Mouse (Mus musculus): Measurements from ENCODE around the gene Zfp366. TPM values are rescaled to one million over a fixed set of nuclear protein-coding genes. Genes with fewer than 3 reads are reported as not detected.

Zfp366 gene
- 0.55 and 0.79 TPM in 2 replicates for polyA plus RNA-seq (2012; rRNA removed; ENCODE audit: low replicate concordance)

DNA sequence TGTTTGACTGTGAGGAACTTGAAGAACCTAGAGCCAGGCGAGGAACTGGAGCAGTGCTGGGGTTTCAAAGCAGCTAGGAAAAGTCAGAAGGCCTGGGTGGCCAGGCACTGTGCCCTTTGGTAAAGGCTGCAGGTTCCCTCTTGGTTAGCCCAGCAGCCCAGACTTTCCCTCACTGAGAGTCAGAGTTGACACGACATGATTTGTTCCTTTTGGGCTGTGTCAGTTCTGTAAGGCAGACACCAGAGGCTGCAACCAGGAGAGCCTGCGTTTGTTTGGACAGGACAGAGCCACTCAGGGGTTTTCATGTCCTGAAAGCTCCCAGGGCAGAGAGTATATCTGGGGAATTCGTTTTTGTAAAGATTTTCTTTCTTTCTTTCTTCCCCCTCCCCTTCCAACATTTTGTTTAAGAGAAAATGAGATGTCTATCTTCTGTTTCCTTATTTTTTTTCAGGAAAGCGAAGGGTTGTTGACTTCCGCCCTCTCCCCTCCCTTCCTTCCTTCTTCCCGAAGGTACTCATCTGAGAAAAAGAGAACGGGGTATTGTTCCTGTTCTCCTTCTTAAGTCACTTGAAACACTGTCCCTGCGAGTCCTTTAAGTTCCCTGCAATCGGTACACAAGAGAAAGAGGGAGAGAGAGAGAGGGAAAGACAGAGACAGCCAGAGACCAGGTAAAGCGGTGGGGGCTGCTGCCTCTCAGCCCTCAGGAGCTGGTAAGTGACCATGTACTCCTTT lies at the start of gene Zfp366:
Zfp366 (plus strand) TSS at position 669 of the 732 bp plus-strand sequence.

Other genes with a start within 250 kb of the Zfp366 start
- not detected in 2 replicates for gene 1700024P04Rik, start 200.3 kb upstream of the Zfp366 start, polyA plus RNA-seq (2012; rRNA removed; ENCODE audit: low replicate concordance)
- gene Ptcd2, start 159.9 kb downstream of the Zfp366 start, polyA plus RNA-seq (2012; rRNA removed; ENCODE audit: low replicate concordance) = 10.3 and 11.3 TPM in 2 replicates
- gene Mrps27, start 160.0 kb downstream of the Zfp366 start, polyA plus RNA-seq (2012; rRNA removed; ENCODE audit: low replicate concordance) = 8.3 and 9.9 TPM in 2 replicates